Mouse (Mus musculus) myocyte (in vitro differentiated cells): ENCODE results near the gene B4galt7.

Experiments used
- E2F4 ChIP-seq: IDR thresholded peaks from one replicate; pipeline ENCODE4 v1.6.1; 2011; ENCODE audit warnings: mild to moderate bottlenecking, control low read depth, moderate library complexity; ENCODE audit not compliant: insufficient read depth
- MAX ChIP-seq: IDR thresholded peaks from one replicate; pipeline ENCODE4 v1.6.1; 2011; ENCODE audit warnings: low read depth, mild to moderate bottlenecking, control low read depth
- MYOD1 ChIP-seq, 3 experiments: IDR thresholded peaks; one replicate each; pipeline ENCODE4 v1.6.1; 2011; ENCODE audit warnings: control low read depth in 2 of 3, low read depth in 2 of 3, mild to moderate bottlenecking in 2 of 3, moderate library complexity in 1 of 3; ENCODE audit not compliant: insufficient read length in 2 of 3, control insufficient read depth in 1 of 3
- MYOG ChIP-seq, 3 experiments: IDR thresholded peaks; one replicate each; pipeline ENCODE4 v1.6.1; 2011; ENCODE audit warnings: control low read depth in 2 of 3, low read depth in 2 of 3, mild to moderate bottlenecking in 2 of 3; ENCODE audit not compliant: insufficient read length in 2 of 3, control insufficient read depth in 1 of 3, insufficient read depth in 1 of 3
- POLR2A ChIP-seq: IDR thresholded peaks from one replicate; pipeline ENCODE4 v1.6.1; 2011; ENCODE audit warnings: low read depth, mild to moderate bottlenecking, control low read depth, moderate library complexity; ENCODE audit not compliant: insufficient read length
- POLR2AphosphoS2 ChIP-seq: IDR thresholded peaks from one replicate; pipeline ENCODE4 v1.6.1; 2011; ENCODE audit warnings: low read depth, control low read depth; ENCODE audit not compliant: insufficient read length
- REST ChIP-seq: IDR thresholded peaks from one replicate; pipeline ENCODE4 v1.6.1; 2011; ENCODE audit warnings: mild to moderate bottlenecking, control low read depth, moderate library complexity; ENCODE audit not compliant: insufficient read depth, insufficient read length
- TCF12 ChIP-seq: IDR thresholded peaks from one replicate; pipeline ENCODE4 v1.6.1; 2011; ENCODE audit warnings: mild to moderate bottlenecking, control low read depth; ENCODE audit not compliant: poor library complexity, insufficient read depth, severe bottlenecking
- TCF3 ChIP-seq: IDR thresholded peaks from one replicate; pipeline ENCODE4 v1.6.1; 2011; ENCODE audit warnings: low read depth, control low read depth; ENCODE audit not compliant: insufficient read length
- USF1 ChIP-seq: IDR thresholded peaks from one replicate; pipeline ENCODE4 v1.6.1; 2011; ENCODE audit warnings: low read depth, mild to moderate bottlenecking, control low read depth, moderate library complexity

GRCm38 (mm10) chr13:55596802-55597201 is 2.9 kb upstream of the B4galt7 start:
- TF ChIP-seq E2F4 (no peak), POLR2A (no peak), MAX (no peak), USF1 (no peak), POLR2AphosphoS2 (no peak), TCF12 (no peak), MYOD1 (IDR thresholded peaks at IDR 0.05; ENCODE audit: control insufficient read depth in 1 of 3, insufficient read length in 2 of 3, low read depth in 2 of 3) (no peak), MYOG (IDR thresholded peaks at IDR 0.05; ENCODE audit: control insufficient read depth in 1 of 3, insufficient read depth in 1 of 3, insufficient read length in 2 of 3, low read depth in 2 of 3) (no peak), TCF3 (no peak), REST (no peak)
